Mouse (Mus musculus) heart, adult 9 months (tissue): ENCODE measurements around the gene Slc16a5.
"Not testable (repeated sequence)": the region's sequence is repeated elsewhere in the genome, so short reads cannot be mapped to it uniquely, and the experiment has no call there.

Experiments
- DNase-seq, 2 experiments: peaks; one replicate each; pipeline ENCODE4 v3.0.0; 2022; ENCODE audit warnings: low spot score in 2 of 2

The Slc16a5 gene

DNA sequence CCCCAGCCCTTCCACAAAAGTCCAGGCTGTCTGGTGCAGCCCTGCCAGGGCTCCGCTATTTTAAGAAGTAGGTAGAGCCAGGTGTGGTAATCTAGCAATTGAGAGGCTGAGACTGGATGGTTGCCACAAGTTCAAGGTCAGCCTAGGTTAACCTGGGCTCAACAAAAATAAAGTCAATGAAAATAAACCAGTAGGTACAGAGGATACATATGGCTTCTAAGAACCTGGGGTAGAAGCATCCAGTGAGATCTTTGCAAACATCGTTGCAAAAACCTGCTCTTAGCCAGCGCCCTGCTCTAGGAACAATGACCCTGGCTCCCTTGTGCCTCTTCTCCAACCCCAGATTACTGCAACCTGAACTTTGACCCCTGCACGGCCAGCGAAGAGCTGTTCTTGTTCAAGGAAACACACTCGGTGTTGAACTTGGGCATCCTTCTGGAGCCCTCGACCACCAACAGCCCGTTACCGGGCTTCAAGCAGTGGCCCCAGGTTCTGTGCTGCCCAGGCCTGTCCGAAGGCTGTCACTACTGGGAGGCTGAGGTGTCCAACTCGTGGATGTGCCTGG is 14.9 kb upstream of the Slc16a5 start:
- no peak for DNase-seq

DNA sequence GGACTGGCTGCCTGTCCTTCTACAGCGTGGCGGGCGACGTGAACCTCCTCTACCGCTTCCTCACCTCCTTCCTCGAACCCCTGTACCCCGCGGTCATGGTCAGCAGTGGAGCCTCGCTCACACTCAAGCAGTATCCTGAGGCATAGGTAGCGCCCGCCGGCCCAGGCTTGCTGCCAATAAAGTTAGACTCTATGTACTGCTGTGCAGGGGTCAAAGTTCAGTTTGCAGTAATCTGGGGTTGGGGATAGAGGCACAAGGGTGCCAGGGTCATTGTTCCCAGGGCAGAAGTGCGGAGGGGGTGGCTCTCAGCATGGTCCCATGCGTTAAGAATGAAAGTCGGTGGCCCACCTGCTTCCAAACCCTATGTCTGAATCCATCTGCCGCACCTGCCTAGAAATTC is 14.2 kb upstream of the Slc16a5 start:
- DNase-seq: no peak

DNA sequence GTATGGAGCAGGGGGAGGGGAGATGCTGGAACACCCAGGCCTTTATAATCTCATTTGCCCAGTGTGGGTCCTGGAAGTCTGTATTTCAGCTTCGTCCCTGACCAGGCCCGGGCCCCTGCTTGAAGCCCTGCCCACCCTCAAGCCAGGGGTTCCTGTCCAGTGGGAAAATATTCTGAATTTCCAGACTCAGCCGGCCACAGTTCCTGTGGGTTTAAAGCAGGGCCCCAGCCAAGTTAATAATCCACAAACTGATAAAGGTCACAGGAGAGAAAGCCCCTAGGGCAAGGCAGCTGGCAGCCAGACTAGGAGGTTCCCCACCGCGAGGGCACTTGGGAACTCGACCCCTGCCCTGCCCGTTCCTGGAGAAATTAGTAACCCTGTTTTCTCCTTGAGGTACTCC is 13.3 kb upstream of the Slc16a5 start:
- no peak for DNase-seq

DNA sequence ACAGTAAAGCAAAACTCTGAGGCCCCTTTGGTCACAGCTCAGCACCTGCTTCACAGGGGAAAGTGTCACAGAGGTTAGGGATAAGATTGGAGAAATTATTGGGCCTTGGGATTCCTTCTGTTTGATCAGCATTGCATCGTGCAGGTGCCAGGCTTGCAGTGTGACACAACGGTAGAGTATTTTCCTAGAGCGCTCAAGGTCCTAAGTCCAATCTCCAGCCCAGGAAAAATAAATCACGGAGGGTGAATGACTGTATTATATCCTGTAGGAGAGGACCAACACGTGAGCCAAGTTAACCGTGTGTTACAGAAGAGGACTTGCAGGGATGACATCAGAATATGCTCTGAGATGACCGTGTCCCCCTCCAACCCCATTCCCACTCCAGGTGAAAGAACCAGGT is 12.1 kb upstream of the Slc16a5 start:
- DNase-seq: no peak

DNA sequence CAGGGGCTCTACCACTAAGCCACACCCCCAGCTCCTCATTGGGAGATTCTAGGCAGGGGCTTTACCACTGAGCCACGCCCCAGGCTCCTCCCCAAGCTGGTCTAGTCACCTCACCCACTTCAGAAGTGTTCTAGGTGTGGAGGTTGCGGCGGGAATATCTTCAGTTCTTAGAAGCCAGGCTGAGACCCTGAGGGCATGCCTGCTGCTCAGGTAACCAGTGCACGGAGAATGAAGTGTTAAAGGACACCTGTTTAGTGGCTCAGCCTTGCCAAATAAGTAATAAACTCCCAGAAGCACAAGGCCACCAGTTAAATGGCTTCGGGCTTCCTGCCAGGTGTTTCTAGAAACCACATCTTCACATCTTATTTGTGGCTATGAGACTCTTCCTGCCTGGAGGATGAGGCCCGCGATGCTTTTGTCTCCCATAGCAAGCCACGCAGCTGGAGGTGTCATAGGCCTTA is 10.5 kb upstream of the Slc16a5 start:
- no peak for DNase-seq

DNA sequence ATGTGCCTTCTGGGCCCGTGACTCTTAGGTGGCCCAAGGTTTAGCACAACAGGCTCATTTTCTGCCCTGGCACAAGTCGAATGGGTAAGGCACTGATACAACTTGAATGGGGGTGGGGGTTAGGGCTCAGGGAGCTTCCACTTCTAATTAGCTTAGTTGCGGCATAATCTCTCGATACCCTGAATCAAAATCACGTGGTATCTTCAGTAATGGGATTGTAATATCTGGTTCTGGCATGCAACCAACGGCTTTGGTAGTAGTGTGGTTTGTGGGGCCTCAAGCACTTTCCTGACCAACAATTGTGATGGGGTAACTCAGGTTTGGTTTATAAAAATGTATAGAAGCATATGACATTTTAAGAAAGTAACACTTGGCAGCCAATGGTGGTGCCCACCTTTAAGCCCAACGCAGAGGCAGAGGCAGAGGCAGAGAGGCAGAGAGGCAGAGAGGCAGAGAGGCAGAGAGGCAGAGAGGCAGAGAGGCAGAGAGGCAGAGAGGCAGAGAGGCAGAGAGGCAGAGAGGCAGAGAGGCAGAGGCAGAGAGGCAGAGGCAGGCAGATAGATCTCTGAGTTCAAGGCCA is 9.9 kb upstream of the Slc16a5 start:
- no peak for DNase-seq

DNA sequence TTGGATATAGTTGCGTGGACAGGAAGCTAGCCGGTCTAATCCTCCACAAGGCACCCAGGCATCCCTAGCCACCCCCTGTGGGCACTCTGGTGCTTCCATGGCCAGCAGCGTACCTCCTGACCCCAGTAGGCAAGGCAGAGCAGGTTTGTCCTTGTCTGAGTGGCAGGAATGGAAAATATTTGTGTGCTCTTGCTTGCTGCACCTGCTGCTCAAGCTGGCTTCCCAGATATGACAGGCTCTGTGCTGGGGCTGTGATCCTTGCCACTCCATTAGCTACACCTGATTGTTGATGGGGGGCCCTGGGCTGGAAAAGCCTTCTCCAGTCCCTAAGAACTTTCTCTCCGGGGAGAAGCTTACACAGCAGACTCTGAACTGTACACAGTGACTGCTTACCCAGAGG is 9.0 kb upstream of the Slc16a5 start:
- DNase-seq: no peak

DNA sequence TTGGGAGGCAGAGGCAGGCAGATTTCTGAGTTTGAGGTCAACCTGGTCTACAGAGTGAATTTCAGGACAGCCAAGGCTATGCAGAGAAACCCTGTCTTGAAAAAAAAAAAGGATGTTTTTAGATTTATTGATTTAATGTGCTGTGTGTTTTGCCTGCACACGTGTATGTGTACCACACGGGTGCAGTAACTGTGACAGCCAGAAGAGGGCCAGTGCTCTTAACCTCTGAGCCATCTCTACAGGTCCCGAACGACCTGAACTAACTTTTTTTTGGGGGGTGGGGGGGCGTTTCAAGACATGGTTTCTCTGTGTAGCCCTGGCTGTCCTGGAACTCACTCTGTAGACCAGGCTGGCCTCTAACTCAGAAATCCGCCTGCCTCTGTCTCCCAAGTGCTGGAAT is 7.5 kb upstream of the Slc16a5 start:
- DNase-seq: not testable (repeated sequence)

DNA sequence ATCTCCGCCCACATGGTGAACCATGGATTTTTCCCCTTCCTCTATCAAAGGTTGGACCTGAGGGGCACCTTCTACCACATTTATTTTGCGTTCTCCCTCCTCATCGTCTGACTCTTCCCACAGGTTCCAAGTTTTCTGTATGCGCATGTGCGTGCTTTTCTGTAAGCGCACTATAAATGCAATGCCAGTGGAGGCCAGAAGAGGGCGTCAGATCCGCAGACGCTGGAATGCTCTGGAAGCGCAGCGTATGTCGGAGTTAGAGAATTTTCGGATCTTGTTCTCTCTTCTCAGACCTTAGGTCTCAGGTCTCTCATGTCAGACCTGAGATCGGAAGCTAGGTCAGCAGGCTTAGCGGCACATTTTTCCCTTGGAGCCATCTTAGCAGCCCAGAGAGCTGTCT is 6.7 kb upstream of the Slc16a5 start:
- no peak for DNase-seq

DNA sequence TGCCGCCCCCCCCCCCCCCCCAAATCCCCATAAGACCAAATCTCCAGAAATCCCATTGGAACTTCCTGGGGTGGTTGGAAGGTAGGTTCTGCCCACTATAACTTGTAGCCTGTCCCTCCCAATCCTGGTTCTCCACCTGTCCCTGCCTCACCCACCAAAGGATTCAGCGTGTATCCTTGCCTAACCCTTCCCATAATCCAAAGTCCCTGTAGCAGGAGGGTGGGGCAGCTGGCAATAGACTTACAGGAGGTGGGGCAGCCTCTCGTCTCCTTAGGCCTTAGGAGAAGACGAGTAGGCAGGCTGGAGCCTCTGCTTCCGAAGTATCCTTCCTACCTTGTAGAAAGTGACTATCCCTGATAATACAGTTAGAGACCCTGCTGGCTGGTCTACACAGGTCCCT is 6.1 kb upstream of the Slc16a5 start:
- DNase-seq: no peak

DNA sequence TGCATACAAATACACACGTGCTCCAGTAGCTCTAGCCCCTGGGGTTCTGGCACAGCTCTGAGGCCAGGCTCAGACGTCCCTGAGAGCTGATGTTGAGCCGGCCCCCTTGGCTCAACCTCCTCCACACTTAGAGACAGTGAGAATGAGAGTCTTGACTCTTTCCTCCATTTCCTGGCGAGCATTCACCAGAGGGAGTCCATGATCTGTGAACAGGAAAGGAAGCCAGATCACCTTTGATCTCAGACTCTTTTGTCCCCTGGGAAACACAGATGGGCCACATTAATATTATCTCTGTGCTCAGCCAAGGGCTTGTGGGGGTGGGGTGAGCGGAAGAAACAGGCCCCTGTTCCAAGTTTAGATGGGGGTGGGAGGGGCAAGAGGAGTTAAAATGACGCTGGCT is 4.9 kb upstream of the Slc16a5 start:
- no peak for DNase-seq

DNA sequence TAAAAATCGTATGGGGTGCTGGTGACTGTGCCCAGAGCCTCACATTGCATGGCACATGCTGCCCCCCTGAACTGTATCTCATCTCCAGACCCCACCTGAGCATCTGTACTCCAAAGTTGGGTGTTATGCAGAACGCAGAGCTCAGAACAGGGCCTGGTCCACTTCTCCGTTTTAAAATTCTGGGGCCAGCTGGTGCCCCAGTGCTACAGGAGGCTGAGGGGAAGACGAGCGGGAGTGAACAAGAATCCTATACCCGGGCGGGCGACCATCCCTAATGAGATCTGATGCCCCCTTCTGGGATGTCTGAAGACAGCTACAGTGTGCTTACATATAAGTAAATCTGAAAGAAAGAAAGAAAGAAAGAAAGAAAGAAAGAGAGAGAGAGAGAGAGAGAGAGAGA is 1.3 kb upstream of the Slc16a5 start:
- DNase-seq: no peak

DNA sequence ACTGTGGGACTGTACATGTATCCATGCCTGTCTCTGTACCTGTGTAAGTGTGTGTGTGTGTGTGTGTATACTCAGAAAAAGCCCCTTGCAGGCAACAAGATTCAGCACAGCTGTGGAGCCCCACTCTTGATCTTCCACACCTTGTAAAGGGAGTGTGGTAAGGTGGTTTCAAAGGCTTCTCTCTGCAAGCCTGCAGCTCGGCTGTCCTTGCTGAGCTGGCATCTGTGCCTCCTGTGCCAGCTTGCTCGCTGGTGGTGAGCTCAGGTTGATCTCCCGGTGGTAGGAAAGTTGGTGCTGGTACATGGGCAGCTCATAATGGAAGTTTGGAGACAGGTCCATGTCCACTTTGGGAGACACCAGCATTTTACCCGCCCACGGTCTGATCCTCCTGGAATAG is 430 bp upstream of the Slc16a5 start:
- DNase-seq: no peak

DNA sequence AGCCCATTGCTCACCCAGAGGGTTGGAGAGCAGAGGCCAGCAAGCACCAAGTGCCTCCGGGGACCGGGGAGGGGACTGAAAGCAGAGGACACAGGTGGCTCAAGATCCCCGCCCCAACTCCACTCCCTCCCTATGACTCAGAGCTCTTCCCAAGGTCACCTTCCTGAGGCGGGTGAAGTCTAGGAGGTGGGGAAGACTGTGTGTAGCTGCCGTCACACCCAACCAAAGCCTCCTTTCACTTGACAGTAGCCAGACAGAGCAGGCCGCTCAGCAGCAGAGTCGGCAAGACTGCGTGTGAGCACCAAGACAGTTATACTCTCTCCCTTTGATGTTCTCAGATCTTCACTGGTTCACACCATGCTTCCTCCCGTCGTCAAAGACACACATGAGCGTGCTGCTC is 1.1 kb downstream of the Slc16a5 start:
- DNase-seq: no peak

DNA sequence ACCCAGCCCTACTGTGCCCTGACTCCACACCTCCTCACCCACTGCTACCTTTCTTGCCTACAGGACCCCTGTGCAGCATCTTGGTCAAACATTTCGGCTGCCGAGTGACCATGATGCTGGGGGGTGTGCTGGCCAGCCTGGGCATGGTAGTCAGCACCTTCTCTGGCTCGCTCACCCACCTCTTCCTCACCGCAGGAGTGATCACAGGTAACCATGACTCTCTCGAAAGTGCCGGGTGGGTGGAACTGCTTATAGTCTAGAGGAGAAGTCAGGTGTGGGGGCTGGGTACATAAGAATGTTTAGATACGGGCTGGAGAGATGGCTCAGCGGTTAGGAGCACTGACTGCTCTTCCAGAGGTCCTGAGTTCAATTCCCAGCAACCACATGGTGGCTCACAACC is 2.6 kb downstream of the Slc16a5 start:
- DNase-seq: no peak

DNA sequence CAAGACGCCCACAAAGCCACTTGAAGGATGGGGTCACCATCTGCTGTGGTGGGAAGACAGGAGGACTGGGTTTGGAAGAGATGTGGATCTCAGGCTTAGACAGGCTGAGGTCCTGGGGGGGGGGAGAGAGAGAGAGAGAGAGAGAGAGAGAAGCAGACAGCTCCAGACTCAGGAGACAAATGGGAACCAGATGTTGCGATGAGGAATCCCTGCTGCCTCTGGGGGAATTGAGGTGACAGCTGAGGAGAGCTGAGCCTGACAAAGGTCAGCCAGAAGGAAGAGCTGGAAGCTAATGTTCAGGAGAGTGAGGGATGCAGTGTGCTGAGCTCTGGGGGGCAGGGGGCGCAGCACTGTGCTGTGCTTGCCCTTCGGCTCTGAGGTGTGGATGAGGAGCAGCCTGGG is 4.9 kb downstream of the Slc16a5 start:
- no peak for DNase-seq

DNA sequence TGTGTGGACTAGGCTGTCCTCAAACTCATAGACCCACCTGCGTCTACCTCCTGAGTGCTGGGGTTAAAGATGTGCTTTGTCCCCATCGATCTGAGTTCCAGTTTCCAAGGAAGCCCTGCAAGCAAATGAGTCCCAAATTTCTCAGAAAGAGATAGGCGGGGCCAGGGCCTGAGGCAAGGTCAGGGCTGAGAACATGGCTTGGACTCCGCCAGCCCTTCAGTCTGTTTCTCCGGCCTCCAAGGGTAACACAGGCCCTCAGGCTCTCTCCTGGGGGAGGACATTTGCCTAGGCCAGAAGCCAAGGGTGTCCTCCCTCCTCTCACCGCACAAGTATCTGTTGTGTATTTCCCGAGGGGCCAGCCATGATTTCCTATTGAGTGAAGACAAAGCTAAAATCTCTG is 9.9 kb downstream of the Slc16a5 start:
- DNase-seq: peak; percentile 43 to 49

DNA sequence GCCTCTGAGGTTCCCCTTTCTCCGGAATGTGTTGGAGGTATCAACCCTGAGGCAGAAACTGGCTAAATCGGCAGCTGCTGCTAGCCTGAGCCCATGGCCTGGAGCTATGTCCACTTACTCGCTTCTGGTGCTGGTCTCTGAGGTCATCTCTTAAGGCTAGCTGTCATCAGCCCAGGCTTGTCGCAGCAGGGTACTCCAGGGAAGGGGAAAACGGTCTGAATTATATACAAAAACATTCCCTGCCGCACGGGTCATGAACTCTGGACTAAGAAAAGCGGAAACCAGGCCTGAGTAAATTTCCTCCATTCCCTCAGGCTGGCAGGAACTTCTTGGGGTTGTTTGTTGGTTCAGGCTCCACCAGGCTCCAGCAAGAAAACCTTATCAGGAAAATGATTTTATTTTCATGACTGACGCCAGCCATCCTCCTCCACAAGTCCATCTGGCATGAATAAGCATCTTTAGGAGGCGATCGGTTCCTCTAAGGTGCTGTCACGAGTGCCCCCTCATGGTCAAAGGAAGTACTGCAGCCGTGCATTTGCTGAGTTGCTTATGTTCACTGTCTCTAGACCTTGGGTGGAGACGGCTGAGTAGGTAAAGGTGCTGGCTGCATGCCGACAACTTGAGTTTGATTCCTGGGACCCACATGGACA is 11.5 kb downstream of the Slc16a5 start:
- DNase-seq: peak; percentile 88 to 96

DNA sequence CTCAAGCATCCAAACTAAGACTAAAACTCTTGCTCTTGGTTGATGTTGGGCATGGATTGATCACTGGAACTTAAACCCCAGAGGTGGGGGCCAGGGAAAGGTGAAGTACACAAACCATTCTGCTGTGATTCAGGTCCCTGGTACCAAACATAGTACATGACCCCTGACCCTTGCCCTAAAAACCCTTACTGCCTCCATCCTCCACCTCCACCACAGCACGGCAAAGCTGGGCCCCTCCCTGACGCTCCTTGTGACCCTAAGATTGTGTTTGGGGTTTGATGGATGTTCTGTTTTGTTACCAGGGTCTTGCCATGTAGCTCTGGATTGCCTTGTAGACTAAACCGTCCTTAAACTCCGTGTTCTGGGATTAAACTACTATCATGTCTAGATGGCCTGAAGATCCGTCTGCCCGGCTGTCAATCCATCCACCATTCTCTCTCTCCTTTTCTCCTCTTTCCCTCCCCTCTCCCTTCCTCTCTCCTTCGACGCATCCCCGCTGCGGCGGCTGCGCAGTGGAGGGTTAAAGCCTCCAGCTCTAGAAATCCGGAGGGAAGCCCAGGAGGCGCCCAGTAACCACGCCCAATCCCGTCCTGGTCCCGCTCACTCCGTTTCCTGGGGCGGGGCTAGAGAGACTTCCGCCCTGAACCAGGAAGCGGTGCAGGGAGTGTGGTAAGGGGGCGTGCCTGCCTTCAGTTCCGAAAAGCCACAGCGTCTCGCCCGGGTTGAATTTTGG is 12.9 kb downstream of the Slc16a5 start, which contains the start of gene Armc7:
Armc7 (plus strand) TSS at position 643 of the 733 bp plus-strand sequence.
- DNase-seq: peak; percentile 96

DNA sequence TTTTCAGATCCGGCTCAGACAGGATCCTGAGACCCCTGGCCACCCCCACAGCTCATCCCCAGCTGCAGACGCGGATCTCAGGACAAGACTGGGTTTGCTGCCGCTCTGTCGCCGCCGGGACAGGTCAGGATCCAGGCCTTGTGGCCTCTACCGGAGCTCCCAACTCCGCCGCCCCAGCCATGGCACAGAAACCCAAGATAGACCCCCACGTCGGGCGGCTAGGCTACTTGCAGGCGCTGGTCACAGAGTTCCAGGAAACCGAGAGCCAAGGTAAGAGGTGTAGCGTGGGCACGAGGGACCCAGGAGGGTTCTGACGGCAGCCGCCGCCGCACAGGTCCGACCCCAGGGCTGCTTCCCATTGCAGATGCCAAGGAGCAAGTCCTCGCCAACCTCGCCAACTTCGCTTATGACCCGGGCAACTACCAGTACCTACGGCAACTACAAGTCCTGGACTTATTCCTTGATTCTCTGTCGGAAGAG is 13.5 kb downstream of the Slc16a5 start:
- no peak for DNase-seq

DNA sequence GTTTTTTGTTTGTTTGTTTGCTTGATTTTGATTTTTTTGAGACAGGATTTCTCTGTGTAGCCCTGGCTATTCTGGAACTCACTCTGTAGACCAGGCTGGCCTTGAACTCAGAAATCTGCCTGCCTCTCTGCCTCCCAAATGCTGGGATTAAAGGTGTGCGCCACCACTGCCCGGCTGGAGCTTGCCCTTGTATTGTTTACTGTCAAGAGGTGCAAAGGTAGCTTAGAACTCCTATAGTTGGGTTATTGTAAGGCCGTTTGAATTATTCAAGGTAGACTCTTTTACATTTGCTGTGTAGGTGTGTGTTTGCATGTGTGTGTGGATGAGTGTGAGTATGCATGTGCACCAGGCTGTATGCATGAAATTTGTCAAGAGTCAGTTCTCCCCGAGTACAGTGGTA is 14.4 kb downstream of the Slc16a5 start:
- not testable (repeated sequence) for DNase-seq

DNA sequence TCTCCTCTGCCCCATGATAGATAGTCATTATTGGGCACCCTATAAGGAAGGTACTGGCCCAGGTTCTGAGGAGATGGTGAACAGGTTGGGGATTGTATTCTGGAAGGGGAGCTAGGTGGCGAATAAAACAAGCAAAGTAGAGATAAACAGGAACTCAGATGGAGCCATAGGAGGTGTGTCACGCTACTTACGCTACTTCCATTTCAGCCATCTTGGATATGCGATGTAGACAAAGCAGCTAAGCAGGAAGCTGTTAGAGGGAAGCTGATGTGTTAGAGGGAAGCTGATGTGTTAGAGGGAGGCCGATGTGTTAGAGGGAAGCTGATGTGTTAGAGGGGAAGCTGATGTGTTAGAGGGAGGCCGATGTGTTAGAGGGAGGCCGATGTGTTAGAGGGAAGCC is 15.1 kb downstream of the Slc16a5 start:
- DNase-seq: not testable (repeated sequence)
